In the genomic region with DNA sequence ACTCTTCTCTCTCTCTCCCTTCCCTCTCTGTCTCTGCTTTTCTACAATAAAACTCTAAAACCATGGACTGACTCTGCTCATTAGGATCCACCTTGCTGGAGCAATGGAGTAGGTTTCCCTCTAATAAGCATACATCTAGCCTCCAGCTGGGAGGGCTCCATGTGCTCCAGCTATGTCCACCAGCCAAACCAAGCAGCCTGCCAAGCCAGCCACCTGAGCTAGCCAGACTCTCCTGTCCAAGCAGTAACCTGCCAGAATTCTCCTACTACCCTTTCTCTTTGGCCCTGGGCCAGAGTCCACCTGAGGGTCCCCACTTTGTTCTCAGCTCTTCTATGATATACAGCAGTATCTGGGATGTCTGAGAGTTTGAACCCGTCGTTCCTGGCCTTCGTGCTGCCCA, we compare ENCODE assay signal across 17 mouse cellular contexts.
"Had no signal": no experiment of that assay in that cellular context is flagged by ENCODE, and none has a peak within 500 bp of the region (broad histone marks: within the 10 kb centered on the region; RNA-seq: fewer than 3 reads in every experiment).

No protein-coding gene starts in this region.

- H3K4me3 ChIP-seq: limb, embryonic 15.5 days; liver, embryonic 13.5 days; lung, embryonic 15.5 days; megakaryocyte, embryonic 14.5 days; midbrain, embryonic 12.5 days; neural tube, embryonic 13.5 days; stomach, embryonic 15.5 days had no signal

- H3K27ac ChIP-seq: kidney, postnatal 0 days; limb, embryonic 15.5 days; liver, embryonic 13.5 days; lung, embryonic 15.5 days; macrophage; midbrain, embryonic 12.5 days; neural tube, embryonic 13.5 days; stomach, embryonic 15.5 days had no signal

- H3K36me3 ChIP-seq: limb, embryonic 15.5 days; liver, embryonic 13.5 days; lung, embryonic 15.5 days; midbrain, embryonic 12.5 days; neural tube, embryonic 13.5 days; stomach, embryonic 15.5 days had no signal

- H3K27me3 ChIP-seq: limb, embryonic 15.5 days; liver, embryonic 13.5 days; lung, embryonic 15.5 days; megakaryocyte, embryonic 14.5 days; midbrain, embryonic 12.5 days; neural tube, embryonic 13.5 days; stomach, embryonic 15.5 days had no signal

- DNase-seq: kidney, postnatal 36 days; liver, embryonic 13.5 days; liver, postnatal 0 days; lung, postnatal 14 days; retina, postnatal 1 day; right cerebral cortex, postnatal 4 days; spleen, adult 18-20 months; thymus, adult 2 months; thymus, postnatal 25 days had no signal

- H3K4me1 ChIP-seq: limb, embryonic 15.5 days; liver, embryonic 13.5 days; lung, embryonic 15.5 days; megakaryocyte, embryonic 14.5 days; midbrain, embryonic 12.5 days; neural tube, embryonic 13.5 days; stomach, embryonic 15.5 days had no signal

- H3K9me3 ChIP-seq: limb, embryonic 15.5 days; liver, embryonic 13.5 days; lung, embryonic 15.5 days; midbrain, embryonic 12.5 days; neural tube, embryonic 13.5 days; stomach, embryonic 15.5 days had no signal
